Mouse (Mus musculus) stomach, postnatal 0 days (tissue): Measurements from ENCODE around the gene Ntm.

Source experiments
- CTCF ChIP-seq: IDR thresholded peaks from 2 replicates; pipeline ENCODE4 v1.5.1; 2016; ENCODE audit warnings: antibody characterized with exemption, low read depth, mild to moderate bottlenecking, moderate library complexity
- EP300 ChIP-seq: optimal IDR thresholded peaks from 2 replicates; pipeline ENCODE3; 2016; ENCODE audit warnings: antibody characterized with exemption

GRCm38 (mm10) chr9:29306961-29307360 is 656.0 kb downstream of the Ntm start:
- TF ChIP-seq CTCF = no peak
- TF ChIP-seq EP300 = no peak
